Comparison of ENCODE assay signal across 8 mouse cellular contexts in the genomic region with DNA sequence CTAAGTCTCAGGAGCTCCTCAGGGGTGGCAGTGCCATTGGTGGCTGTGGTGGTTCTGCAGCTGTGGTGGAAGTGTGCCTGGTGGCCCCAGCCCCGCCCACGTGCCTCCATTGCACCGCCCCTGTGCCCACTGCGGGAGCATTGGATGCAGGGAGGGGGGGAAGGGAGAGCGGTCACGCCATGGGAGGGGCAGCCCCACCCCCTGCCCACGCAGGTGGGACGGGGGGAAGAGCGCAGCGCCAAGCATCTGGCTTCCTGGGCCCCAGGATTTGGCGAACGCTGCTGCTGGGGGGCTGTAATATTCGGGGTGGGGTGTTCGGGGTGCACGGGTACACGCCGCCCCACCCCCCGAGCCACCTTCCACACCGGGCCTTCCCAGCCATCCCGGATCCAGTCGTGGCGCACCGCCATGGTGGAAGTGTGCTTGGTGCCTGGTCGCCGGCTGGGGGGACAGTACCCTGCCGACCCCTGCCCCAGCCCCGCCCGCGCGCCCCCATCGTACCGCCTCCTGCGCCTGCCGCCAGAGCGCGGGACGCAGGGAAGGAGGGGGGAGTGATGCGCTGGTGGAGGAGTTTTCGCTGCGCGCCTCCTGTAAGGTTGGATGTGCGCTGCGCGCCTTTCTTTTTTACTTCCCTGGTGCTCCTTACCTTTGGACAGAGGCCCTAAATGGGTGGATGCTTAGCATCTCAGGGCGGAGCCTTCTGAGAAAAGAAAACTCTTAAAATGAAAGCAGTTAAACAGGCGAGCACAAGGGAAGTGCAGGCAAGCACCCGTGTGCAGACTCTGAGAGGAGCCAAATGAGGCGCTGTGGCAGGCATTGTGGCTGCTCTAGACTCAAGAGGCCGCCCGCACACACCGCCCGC. TPM values are rescaled to one million over a fixed set of nuclear protein-coding genes. Genes with fewer than 3 reads are reported as not detected.
A peak's percentile ranks its signal among the peaks of the same experiment; 100 is the strongest.
DNase-seq lines count a peak whose midpoint lies in the region; ATAC-seq and TF ChIP-seq lines count a peak whose summit lies in the region.

No protein-coding gene starts in this region.

- no peak overlapping the region for H3K27ac ChIP-seq in testis, adult 2 months (ENCODE audit: control insufficient read depth, insufficient read depth, low read depth, low read length)
- H3K27ac ChIP-seq in forebrain, embryonic 15.5 days (replicated peaks) = peak overlapping the region; percentile 89
- H3K27ac ChIP-seq in midbrain, embryonic 10.5 days (replicated peaks) = peak overlapping the region; percentile 84
- peak overlapping the region; percentile 79 for H3K27ac ChIP-seq in stomach, embryonic 15.5 days

- 2% methylated on average over 46 of the region's 52 CpGs for WGBS in forebrain, embryonic 15.5 days
- 9% methylated on average over 51 of the region's 52 CpGs for WGBS in midbrain, embryonic 10.5 days
- 1% methylated on average over 43 of the region's 52 CpGs for WGBS in stomach, embryonic 15.5 days

- H3K4me3 ChIP-seq in testis, adult 2 months (ENCODE audit: control insufficient read depth, low read depth, low read length) = peak overlapping the region; percentile 40
- peak overlapping the region; percentile 72 for H3K4me3 ChIP-seq in forebrain, embryonic 15.5 days
- H3K4me3 ChIP-seq in midbrain, embryonic 10.5 days = peak overlapping the region; percentile 57
- H3K4me3 ChIP-seq in stomach, embryonic 15.5 days (replicated peaks) = peak overlapping the region; percentile 65

- no peaks in the 10 kb centered on the region for H3K9me3 ChIP-seq in forebrain, embryonic 15.5 days
- H3K9me3 ChIP-seq in midbrain, embryonic 10.5 days (replicated peaks) = peaks cover 28% of the 10 kb centered on the region; the same call in 1 of the 2 replicates
- H3K9me3 ChIP-seq in stomach, embryonic 15.5 days = no peaks in the 10 kb centered on the region

- no peak for DNase-seq in cerebellum, adult 8-10 months
- DNase-seq in testis, postnatal 14 days (ENCODE audit: low spot score) = no peak
- peak; percentile 26 to 52 for DNase-seq in kidney, postnatal 4 days
- peak; percentile 72 for DNase-seq in midbrain, embryonic 10.5 days (ENCODE audit: low spot score)

- 0 out of 2 replicates have a peak, but pooled peaks have one; percentile 49 for ATAC-seq in cerebellum, adult (ENCODE audit: insufficient number of reproducible peaks, low FRiP score, low TSS enrichment)
- peak; percentile 94 for ATAC-seq in forebrain, embryonic 15.5 days (replicated peaks)
- peak; percentile 93 for ATAC-seq in stomach, embryonic 15.5 days (ENCODE audit: insufficient read depth, low FRiP score, low read depth)

- peak overlapping the region; percentile 70 for H3K9ac ChIP-seq in forebrain, embryonic 15.5 days (replicated peaks)
- peak overlapping the region; percentile 54 for H3K9ac ChIP-seq in stomach, embryonic 15.5 days

- H3K27me3 ChIP-seq in testis, adult 2 months (ENCODE audit: control insufficient read depth, insufficient read depth, low read length) = no peaks in the 10 kb centered on the region
- H3K27me3 ChIP-seq in forebrain, embryonic 15.5 days = no peaks in the 10 kb centered on the region
- no peaks in the 10 kb centered on the region for H3K27me3 ChIP-seq in midbrain, embryonic 10.5 days (ENCODE audit: low read depth, poor library complexity, severe bottlenecking)
- no peaks in the 10 kb centered on the region for H3K27me3 ChIP-seq in stomach, embryonic 15.5 days (replicated peaks)

- no peaks in the 10 kb centered on the region for H3K36me3 ChIP-seq in testis, adult 2 months (ENCODE audit: control insufficient read depth, insufficient read depth, low read length)
- H3K36me3 ChIP-seq in forebrain, embryonic 15.5 days = no peaks in the 10 kb centered on the region
- no peaks in the 10 kb centered on the region for H3K36me3 ChIP-seq in midbrain, embryonic 10.5 days
- H3K36me3 ChIP-seq in stomach, embryonic 15.5 days = no peaks in the 10 kb centered on the region

- H3K4me2 ChIP-seq in forebrain, embryonic 15.5 days (replicated peaks) = peak overlapping the region; percentile 85
- peak overlapping the region; percentile 88 for H3K4me2 ChIP-seq in stomach, embryonic 15.5 days

- no peak for TF ChIP-seq CTCF in testis, adult 2 months (IDR thresholded peaks at IDR 0.05; ENCODE audit: control insufficient read depth, insufficient read depth, insufficient replicate concordance, low read depth, low read length)

- no peak for TF ChIP-seq POLR2A in testis, adult 2 months (IDR thresholded peaks at IDR 0.05; ENCODE audit: control insufficient read depth, low read depth, low read length)

- peaks cover 2% of the 10 kb centered on the region; the same call in 1 of the 2 replicates for H3K4me1 ChIP-seq in testis, adult 2 months (ENCODE audit: control insufficient read depth, insufficient read depth, low read length)
- peaks cover 4% of the 10 kb centered on the region for H3K4me1 ChIP-seq in forebrain, embryonic 15.5 days
- H3K4me1 ChIP-seq in midbrain, embryonic 10.5 days = peaks cover 12% of the 10 kb centered on the region
- no peaks in the 10 kb centered on the region for H3K4me1 ChIP-seq in stomach, embryonic 15.5 days

RNA-seq across cellular contexts. Expression of gene Mrgprb5, which starts 31.4 kb away (rescaled TPM):
- polyA plus RNA-seq in testis, adult 2 months (2012; rRNA removed) = not detected in 2 replicates
- not detected in 2 replicates for polyA plus RNA-seq in forebrain, embryonic 15.5 days (2015; fragmentation: Nextera tagmentation; extraction: Ambion mirVana)
- not detected in 2 replicates for polyA plus RNA-seq in midbrain, embryonic 10.5 days (2016; fragmentation: Nextera tagmentation; extraction: Ambion mirVana)
- polyA plus RNA-seq in stomach, embryonic 15.5 days (2015; fragmentation: Nextera tagmentation; extraction: Ambion mirVana) = not detected in 2 replicates

Comparison
In these comparisons a context has a peak if more than half of its experiments do, and no peak if none do; other contexts are left out.
1. DNase-seq: peak in kidney, postnatal 4 days (2 of 2) and midbrain, embryonic 10.5 days (single experiment); none in cerebellum, adult 8-10 months (single experiment) and testis, postnatal 14 days (single experiment).
2. Peak in every context shown above with its lines, with median percentiles within 50 percentile points of each other: ATAC-seq and H3K4me3 ChIP-seq.